Mouse (Mus musculus): ENCODE data around the gene Emx2.

Emx2 gene

DNA sequence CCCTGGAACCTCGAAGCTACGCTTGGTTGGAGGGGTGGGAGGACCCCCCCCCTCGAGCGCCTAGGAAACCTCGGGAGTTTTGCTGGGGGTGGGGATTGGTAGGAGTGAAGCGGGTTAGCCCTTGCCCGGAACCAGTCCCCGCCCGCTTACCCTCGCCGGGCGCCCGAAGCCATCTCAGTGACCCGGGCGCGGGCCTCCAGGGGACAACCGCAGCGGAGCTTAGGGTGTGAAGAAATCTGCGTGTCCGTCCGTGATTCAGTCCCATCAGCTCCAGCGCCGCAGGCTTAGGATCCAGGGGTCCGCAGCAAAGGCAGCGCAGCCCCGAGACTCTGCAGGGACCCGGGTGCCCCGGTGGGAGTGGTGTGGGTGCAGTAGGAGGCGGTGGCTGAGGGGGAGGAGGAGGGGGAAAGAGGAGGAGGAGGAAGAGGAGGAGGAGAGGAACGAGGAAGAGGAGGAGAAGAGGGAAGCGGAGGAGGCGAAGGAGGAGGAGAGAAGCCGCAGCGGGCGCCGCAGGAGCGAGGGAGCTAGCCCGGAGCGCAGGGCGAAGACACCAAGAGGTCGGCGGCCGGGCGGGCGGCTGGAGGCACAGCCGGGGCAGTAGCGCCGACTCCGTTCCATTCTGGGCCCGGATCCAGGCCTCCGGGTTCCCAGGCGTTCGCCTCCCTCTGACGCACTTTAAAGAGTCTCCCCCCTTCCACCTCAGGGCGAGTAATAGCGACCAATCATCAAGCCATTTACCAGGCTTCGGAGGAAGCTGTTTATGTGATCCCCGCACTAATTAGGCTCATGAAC, at the start of gene Emx2:
TSS of gene Emx2 (plus strand) at position 422 of the 792 bp plus-strand sequence.
- in situ Hi-C loops (cut with MboI, MseI): loop anchor here (10.0 kb wide), 1 partner anchor 687 kb away; no protein-coding TSS in a partner anchor

GRCm38 (mm10) chr19:59414128-59414527, 44.0 kb upstream of the Emx2 start:
- in situ Hi-C loops (cut with MboI, MseI): loop anchor here (10.0 kb wide), 1 partner anchor 731 kb away; no protein-coding TSS in a partner anchor

DNA sequence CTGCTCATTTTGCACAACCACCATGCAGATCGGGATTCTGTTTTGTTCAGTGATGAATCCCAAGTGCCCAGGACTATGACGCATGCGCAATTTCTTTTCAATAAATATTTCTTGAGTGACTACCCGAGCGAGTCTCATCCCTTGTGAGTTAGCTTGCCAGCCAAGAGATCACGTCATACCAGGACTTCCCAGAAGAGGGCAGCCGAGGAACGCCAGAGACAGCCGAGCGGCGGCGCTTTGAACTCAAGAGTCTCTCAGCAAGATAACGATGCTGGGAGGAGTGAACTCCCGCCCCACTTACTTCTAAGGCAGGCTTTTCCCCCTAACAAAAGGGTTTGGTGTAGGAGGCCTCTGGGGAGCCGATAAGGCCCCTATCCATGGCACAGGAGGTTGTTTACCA, 40.1 kb upstream of the Emx2 start:
- in situ Hi-C loops (cut with MboI, MseI): loop anchor here (5.0 to 10.0 kb wide), 2 partner anchors 727 to 894 kb away; no protein-coding TSS in a partner anchor

DNA sequence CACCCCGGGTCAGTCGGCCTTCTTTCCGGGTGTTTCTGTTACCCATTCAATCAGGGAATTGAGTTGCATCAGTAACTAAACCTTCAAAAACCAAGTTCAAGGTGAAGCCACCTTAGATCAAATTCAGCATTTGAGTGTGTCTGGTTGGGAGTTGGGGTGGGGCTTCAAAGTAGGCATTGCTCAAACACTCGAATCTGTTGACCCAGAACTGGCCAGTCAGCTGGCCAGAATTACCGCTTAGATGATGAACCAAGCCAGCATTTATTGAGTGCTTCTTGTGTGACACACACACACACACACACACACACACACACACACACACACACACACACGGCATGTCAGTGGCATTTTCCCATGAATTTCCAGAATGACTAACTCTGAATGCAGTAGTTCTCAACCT, 39.5 kb upstream of the Emx2 start:
- in situ Hi-C loops (cut with MboI, MseI): loop anchor here (5.0 to 10.0 kb wide), 2 partner anchors 726 to 894 kb away; no protein-coding TSS in a partner anchor

- in situ Hi-C loops (cut with MboI, MseI): no loop called here
Observed at GRCm38 (mm10) chr19:59422393-59422792, 35.8 kb upstream of the Emx2 start.

- in situ Hi-C loops (cut with MboI, MseI): no loop called here
Observed at GRCm38 (mm10) chr19:59423685-59424084, 34.5 kb upstream of the Emx2 start.

DNA sequence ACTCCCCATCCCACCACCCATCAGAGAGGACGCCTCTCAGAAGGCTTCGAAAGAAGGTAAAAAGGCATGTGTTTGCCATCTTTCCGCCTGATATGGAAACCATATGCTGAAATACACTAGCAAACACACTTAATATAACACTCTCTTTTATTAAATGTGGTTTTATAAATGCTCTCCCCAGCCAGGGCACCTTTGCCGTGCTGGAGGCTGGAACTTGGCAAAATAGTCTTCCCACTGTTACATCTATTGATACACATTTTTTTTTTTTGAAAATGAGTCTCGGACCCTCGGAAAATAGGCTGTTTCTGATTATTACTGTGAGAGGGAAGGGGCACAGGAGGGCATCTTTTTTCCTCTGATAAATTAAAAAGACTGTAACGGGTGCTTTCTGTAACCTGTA, 33.2 kb upstream of the Emx2 start:
- in situ Hi-C loops (cut with MboI, MseI): no loop called here

DNA sequence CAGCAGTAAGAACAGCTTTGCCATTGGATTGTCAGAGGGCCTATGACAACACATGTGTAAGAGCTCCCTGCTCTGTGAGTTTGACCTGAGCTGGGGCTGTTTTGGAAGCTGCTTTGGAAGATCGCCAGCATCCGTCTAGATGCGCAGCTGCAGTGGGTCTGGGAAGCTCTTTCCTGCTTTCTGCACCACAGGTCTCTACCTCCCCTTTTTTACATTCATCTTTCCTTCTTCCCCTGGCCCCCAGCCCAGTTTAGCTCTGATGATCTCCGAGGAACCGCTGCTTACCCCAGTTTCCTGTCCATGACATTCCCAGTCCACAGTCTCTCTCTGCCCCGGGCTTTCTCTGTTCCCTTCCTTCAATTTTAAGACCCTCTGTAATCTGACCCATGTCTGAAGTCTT, 25.9 kb upstream of the Emx2 start:
- in situ Hi-C loops (cut with MboI, MseI): no loop called here

GRCm38 (mm10) chr19:59450561-59451135, 7.5 kb upstream of the Emx2 start:
- in situ Hi-C loops (cut with MboI, MseI): loop anchor here (10.0 kb wide), 1 partner anchor 694 kb away; no protein-coding TSS in a partner anchor

DNA sequence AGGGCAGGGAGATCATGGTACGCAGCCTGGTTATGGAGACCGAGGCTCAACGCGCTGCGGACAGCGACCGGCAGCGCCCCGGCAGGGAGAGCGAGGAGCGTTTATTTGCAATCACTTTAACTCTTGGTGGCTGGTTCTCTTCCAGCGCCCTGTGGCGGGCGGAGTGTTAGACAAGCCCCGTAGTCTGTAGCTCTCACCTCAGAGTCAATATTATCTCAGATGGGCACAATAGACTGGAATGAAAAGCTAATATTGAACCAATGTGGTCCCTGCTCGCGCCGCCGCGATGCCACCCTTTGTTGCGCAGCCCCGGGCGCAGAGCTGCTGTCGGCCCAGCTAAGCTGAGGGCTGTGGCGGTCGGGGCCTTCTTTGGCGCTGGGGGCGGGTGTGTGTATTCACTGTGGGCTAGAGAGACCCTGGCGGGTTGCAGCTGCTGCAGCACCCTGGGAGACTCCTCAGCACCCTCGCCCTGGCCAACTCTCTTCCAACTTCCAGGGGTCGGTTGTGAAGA, 6.7 kb upstream of the Emx2 start:
- in situ Hi-C loops (cut with MboI, MseI): loop anchor here (10.0 kb wide), 1 partner anchor 693 kb away; no protein-coding TSS in a partner anchor

DNA sequence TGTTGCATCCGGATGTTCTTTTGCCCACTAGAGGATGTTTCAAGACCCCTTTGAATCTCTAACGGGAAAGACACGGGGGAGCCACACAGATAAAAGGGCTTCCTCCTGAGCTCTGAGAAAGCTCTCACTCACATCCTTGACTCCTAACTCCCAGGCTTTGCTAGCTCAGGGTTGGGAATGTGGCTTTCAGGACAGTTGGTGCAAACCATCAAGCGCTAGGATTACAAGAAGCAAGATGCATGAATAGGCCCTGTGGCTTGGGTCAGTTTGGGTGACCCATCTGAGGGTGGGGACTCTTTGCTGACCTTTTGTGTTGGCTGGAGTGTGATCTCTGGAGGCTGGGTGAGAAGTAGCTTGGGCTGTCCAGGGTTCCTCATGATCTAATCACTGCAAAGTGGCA, 5.9 kb upstream of the Emx2 start:
- in situ Hi-C loops (cut with MboI, MseI): loop anchor here (10.0 kb wide), 1 partner anchor 692 kb away; no protein-coding TSS in a partner anchor

DNA sequence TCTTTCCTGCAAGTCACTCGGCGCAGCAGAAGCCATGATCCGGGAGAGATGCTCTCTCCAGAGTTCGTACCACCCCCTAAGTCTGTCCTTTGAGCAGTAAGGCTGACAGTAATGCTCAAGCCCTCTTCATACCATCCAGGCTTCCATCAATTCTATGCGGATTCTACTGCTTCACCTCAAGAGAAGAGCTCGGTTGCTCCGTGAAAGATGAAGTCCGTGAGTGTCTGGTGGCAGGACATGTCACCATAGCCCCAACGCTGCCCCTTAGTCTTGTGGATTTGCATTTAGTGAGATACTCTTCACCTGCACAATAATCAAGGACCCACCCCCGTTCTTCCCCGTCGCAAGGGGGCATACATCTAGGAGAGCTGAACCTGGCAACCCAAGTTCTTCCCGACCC, 4.6 kb upstream of the Emx2 start:
- in situ Hi-C loops (cut with MboI, MseI): loop anchor here (10.0 kb wide), 1 partner anchor 691 kb away; no protein-coding TSS in a partner anchor

GRCm38 (mm10) chr19:59454196-59454595, 4.0 kb upstream of the Emx2 start:
- in situ Hi-C loops (cut with MboI, MseI): loop anchor here (10.0 kb wide), 1 partner anchor 691 kb away; no protein-coding TSS in a partner anchor

DNA sequence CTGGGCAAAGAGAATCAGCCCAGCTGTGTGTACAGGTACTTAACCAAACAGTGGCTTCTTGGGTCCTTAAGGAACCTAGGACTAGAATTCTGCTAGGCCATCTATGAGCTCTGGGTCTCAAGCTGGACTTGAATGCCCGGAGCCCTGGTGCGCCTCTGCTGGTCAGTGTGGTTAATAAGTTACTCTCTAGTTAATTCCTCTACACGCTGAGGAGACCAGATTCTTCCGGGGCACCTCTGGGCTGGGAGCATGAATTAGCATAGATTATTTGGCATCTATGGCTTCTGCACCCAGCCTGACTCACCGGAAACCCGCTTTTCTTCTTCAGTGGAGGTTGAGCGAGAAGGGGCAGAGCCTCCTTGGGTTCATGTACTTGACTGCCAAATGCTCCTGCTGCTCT, 2.5 kb upstream of the Emx2 start:
- in situ Hi-C loops (cut with MboI, MseI): loop anchor here (10.0 kb wide), 1 partner anchor 689 kb away; no protein-coding TSS in a partner anchor

GRCm38 (mm10) chr19:59457011-59457945, 894 bp upstream of the Emx2 start:
- in situ Hi-C loops (cut with MboI, MseI): loop anchor here (10.0 kb wide), 1 partner anchor 688 kb away; no protein-coding TSS in a partner anchor

GRCm38 (mm10) chr19:59458743-59459135, 567 bp downstream of the Emx2 start:
- in situ Hi-C loops (cut with MboI, MseI): loop anchor here (10.0 kb wide), 1 partner anchor 686 kb away; no protein-coding TSS in a partner anchor

DNA sequence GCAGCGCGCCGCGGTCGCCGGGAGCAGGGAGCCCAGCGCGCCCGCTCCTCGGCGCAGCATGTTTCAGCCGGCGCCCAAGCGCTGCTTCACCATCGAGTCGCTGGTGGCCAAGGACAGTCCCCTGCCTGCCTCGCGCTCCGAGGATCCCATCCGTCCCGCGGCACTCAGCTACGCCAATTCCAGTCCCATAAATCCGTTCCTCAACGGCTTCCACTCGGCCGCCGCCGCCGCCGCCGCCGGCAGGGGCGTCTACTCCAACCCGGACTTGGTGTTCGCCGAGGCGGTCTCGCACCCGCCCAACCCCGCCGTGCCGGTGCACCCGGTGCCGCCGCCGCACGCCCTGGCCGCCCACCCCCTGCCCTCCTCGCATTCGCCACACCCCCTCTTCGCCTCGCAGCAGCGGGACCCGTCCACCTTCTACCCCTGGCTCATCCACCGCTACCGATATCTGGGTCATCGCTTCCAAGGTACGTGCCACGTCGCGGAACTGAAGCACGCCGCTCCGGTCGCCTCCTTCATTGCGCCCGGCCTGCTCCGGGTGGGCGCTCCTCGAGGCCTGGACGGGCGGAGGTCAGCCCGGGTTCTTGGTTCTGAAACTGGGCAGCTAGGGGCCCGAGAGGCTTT, 1.1 kb downstream of the Emx2 start:
- in situ Hi-C loops (cut with MboI, MseI): loop anchor here (10.0 kb wide), 1 partner anchor 686 kb away; no protein-coding TSS in a partner anchor

DNA sequence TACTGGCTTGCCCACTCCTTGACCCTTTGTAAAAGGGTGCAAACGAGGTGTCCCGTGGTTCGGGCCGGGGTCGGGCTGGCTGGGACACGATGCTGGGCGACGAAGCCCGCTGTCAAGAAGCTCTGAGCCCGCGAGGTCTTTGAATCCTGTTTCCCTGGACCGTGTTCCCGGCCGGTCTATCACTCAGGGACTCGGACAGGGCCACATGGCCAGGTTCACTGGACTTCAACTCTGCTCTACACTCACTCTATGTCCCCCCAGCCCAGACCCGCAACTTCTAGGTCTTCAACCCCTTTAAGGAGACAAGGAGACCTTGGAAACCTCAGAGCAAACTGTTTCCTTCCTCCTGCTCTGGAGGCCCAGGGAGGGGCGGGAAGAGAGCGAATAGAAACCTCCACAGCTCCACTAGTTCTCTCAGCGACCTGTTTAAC, 1.7 kb downstream of the Emx2 start:
- in situ Hi-C loops (cut with MboI, MseI): loop anchor here (10.0 kb wide), 1 partner anchor 685 kb away; no protein-coding TSS in a partner anchor

- in situ Hi-C loops (cut with MboI, MseI): no loop called here
Observed at GRCm38 (mm10) chr19:59460328-59461115, 2.4 kb downstream of the Emx2 start.
